Mouse (Mus musculus): ENCODE results near the gene Gdpd5. TPM values are rescaled to one million over a fixed set of nuclear protein-coding genes. Genes with fewer than 3 reads are reported as not detected.

Gene Gdpd5
- total RNA-seq, 2 experiments from 2014 or later, result 20.3 to 26.2 TPM

Other genes with a start within 250 kb of the Gdpd5 start
- 10 to 100 TPM; 38.6 to 43.1 TPM for gene Uvrag, start 240.3 kb upstream of the Gdpd5 start, total RNA-seq (2021)
- gene Dgat2, start 198.7 kb upstream of the Gdpd5 start, total RNA-seq (2021), result 100 to 1,000 TPM; 100 to 121 TPM
- not detected for gene Mogat2, start 142.8 kb upstream of the Gdpd5 start, total RNA-seq (2021)
- 100 to 1,000 TPM; 102 to 107 TPM for gene Map6, start 114.0 kb upstream of the Gdpd5 start, total RNA-seq (2021)
- 10 to 100 TPM; 29.1 to 30.3 TPM for gene Serpinh1, start 28.2 kb upstream of the Gdpd5 start, total RNA-seq (2021)
- gene Klhl35, start 84.6 kb downstream of the Gdpd5 start, total RNA-seq (2021), result 1 to 10 TPM; 2.2 to 3.5 TPM
- gene Rps3, start 102.3 kb downstream of the Gdpd5 start, total RNA-seq (2021), result 100 to 1,000 TPM; 250 to 278 TPM
- 100 to 1,000 TPM; 135 to 152 TPM for gene Arrb1, start 154.1 kb downstream of the Gdpd5 start, total RNA-seq (2021)
- gene Tpbgl, start 245.7 kb downstream of the Gdpd5 start, total RNA-seq (2021), result 1 to 10 TPM; 6.1 TPM